Mouse (Mus musculus): ENCODE measurements around the gene Pik3cg. TPM values are rescaled to one million over a fixed set of nuclear protein-coding genes. Genes with fewer than 3 reads are reported as not detected.

The Pik3cg gene
- total and polyA plus RNA-seq, 2 experiments from 2014 or later, result 0.57 to 0.61 TPM

GRCm38 (mm10) chr12:32182632-32183419, 25.6 kb downstream of the Pik3cg start:
- Histone ChIP-seq H3K9me3 (replicated peaks; ENCODE audit: control insufficient read depth, low read length) (no peaks in the 10 kb centered on the region), H3K4me1 (ENCODE audit: control insufficient read depth, insufficient read depth) (no peaks in the 10 kb centered on the region), H3K9ac (replicated peaks; ENCODE audit: low read depth, low read length) (no peak overlapping the region), H3K27me3 (ENCODE audit: control insufficient read depth, insufficient read depth, low read length) (no peaks in the 10 kb centered on the region), H3K27ac (ENCODE audit: low read depth) (no peak overlapping the region), H3K4me3 (ENCODE audit: low read depth, low read length) (no peak overlapping the region), H3K4me2 (ENCODE audit: low read depth, low read length) (no peak overlapping the region), H3K36me3 (replicated peaks; ENCODE audit: control insufficient read depth, insufficient read depth, low read length) (no peaks in the 10 kb centered on the region)
- ATAC-seq (ENCODE audit: insufficient read depth, low read depth) (no peak), DNase-seq (ENCODE audit: low spot score) (no peak)
- WGBS, result 86% methylated on average over 15 of the region's 15 CpGs
- no peak for TF ChIP-seq EP300 (IDR thresholded peaks at IDR 0.05; ENCODE audit: low read depth)
- no peak for TF ChIP-seq CTCF (IDR thresholded peaks at IDR 0.05; ENCODE audit: low read depth)

GRCm38 (mm10) chr12:32181885-32182284, 26.6 kb downstream of the Pik3cg start:
- H3K36me3 ChIP-seq (replicated peaks; ENCODE audit: control insufficient read depth, insufficient read depth, low read length), result no peaks in the 10 kb centered on the region
- TF ChIP-seq EP300 (IDR thresholded peaks at IDR 0.05; ENCODE audit: low read depth), result no peak
- no peak for TF ChIP-seq CTCF (IDR thresholded peaks at IDR 0.05; ENCODE audit: low read depth)
- H3K4me2 ChIP-seq (ENCODE audit: low read depth, low read length), result no peak overlapping the region
- DNase-seq (ENCODE audit: low spot score) (no peak), ATAC-seq (ENCODE audit: insufficient read depth, low read depth) (no peak)
- H3K9ac ChIP-seq (replicated peaks; ENCODE audit: low read depth, low read length), result no peak overlapping the region
- H3K27ac ChIP-seq (ENCODE audit: low read depth), result no peak overlapping the region
- no peaks in the 10 kb centered on the region for H3K27me3 ChIP-seq (ENCODE audit: control insufficient read depth, insufficient read depth, low read length)
- H3K9me3 ChIP-seq (replicated peaks; ENCODE audit: control insufficient read depth, low read length), result no peaks in the 10 kb centered on the region
- no peak overlapping the region for H3K4me3 ChIP-seq (ENCODE audit: low read depth, low read length)
- no peaks in the 10 kb centered on the region for H3K4me1 ChIP-seq (ENCODE audit: control insufficient read depth, insufficient read depth)
- WGBS, result 62% methylated on average over 4 of the region's 4 CpGs

GRCm38 (mm10) chr12:32174437-32174836, 34.0 kb downstream of the Pik3cg start:
- no peak overlapping the region for H3K4me3 ChIP-seq (ENCODE audit: low read depth, low read length)
- DNase-seq (ENCODE audit: low spot score) (no peak), ATAC-seq (ENCODE audit: insufficient read depth, low read depth) (no peak)
- 86% methylated on average over 6 of the region's 6 CpGs for WGBS
- H3K4me2 ChIP-seq (ENCODE audit: low read depth, low read length), result no peak overlapping the region
- H3K27ac ChIP-seq (ENCODE audit: low read depth), result no peak overlapping the region
- no peak for TF ChIP-seq EP300 (IDR thresholded peaks at IDR 0.05; ENCODE audit: low read depth)
- TF ChIP-seq CTCF (IDR thresholded peaks at IDR 0.05; ENCODE audit: low read depth), result no peak
- H3K9ac ChIP-seq (replicated peaks; ENCODE audit: low read depth, low read length), result no peak overlapping the region
- H3K27me3 ChIP-seq (ENCODE audit: control insufficient read depth, insufficient read depth, low read length), result no peaks in the 10 kb centered on the region
- H3K36me3 ChIP-seq (replicated peaks; ENCODE audit: control insufficient read depth, insufficient read depth, low read length), result no peaks in the 10 kb centered on the region
- no peaks in the 10 kb centered on the region for H3K4me1 ChIP-seq (ENCODE audit: control insufficient read depth, insufficient read depth)
- no peaks in the 10 kb centered on the region for H3K9me3 ChIP-seq (replicated peaks; ENCODE audit: control insufficient read depth, low read length)

- H3K27ac ChIP-seq (ENCODE audit: low read depth), result no peak overlapping the region
- H3K4me3 ChIP-seq (ENCODE audit: low read depth, low read length), result no peak overlapping the region
- no peaks in the 10 kb centered on the region for H3K9me3 ChIP-seq (replicated peaks; ENCODE audit: control insufficient read depth, low read length)
- no peak overlapping the region for H3K9ac ChIP-seq (replicated peaks; ENCODE audit: low read depth, low read length)
- H3K4me1 ChIP-seq (ENCODE audit: control insufficient read depth, insufficient read depth), result no peaks in the 10 kb centered on the region
- H3K4me2 ChIP-seq (ENCODE audit: low read depth, low read length), result no peak overlapping the region
- 85% methylated on average over 7 of the region's 7 CpGs for WGBS
- DNase-seq (ENCODE audit: low spot score) (no peak), ATAC-seq (ENCODE audit: insufficient read depth, low read depth) (no peak)
- TF ChIP-seq CTCF (IDR thresholded peaks at IDR 0.05; ENCODE audit: low read depth) (no peak), EP300 (IDR thresholded peaks at IDR 0.05; ENCODE audit: low read depth) (no peak)
- H3K27me3 ChIP-seq (ENCODE audit: control insufficient read depth, insufficient read depth, low read length), result no peaks in the 10 kb centered on the region
- no peaks in the 10 kb centered on the region for H3K36me3 ChIP-seq (replicated peaks; ENCODE audit: control insufficient read depth, insufficient read depth, low read length)
Measured at GRCm38 (mm10) chr12:32172826-32173225, 35.6 kb downstream of the Pik3cg start.

DNA sequence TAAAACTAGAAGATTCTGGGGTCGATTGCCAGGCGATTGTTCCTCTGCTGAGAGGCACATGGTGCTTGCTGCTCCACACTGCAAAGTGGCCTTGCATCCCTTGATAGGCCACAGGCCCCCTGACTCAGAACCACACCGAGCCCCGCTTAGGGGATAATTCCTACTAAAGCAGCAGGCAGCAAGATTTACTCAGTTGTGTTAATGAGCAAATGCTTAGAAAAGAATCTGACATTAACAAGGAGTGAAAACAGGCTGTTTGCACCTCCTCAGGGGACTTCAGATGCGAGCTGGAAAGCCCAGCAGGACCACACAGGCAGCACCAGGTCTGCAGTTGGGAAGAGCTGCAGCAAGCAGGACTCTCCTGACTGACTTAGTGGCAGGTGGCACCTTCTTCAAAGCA, 39.3 kb downstream of the Pik3cg start:
- DNase-seq (ENCODE audit: low spot score) (no peak), ATAC-seq (ENCODE audit: insufficient read depth, low read depth) (no peak)
- Histone ChIP-seq H3K27me3 (ENCODE audit: control insufficient read depth, insufficient read depth, low read length) (no peaks in the 10 kb centered on the region), H3K9me3 (replicated peaks; ENCODE audit: control insufficient read depth, low read length) (no peaks in the 10 kb centered on the region), H3K9ac (replicated peaks; ENCODE audit: low read depth, low read length) (no peak overlapping the region), H3K4me2 (ENCODE audit: low read depth, low read length) (no peak overlapping the region), H3K36me3 (replicated peaks; ENCODE audit: control insufficient read depth, insufficient read depth, low read length) (no peaks in the 10 kb centered on the region), H3K27ac (ENCODE audit: low read depth) (no peak overlapping the region), H3K4me1 (ENCODE audit: control insufficient read depth, insufficient read depth) (no peaks in the 10 kb centered on the region), H3K4me3 (ENCODE audit: low read depth, low read length) (no peak overlapping the region)
- WGBS, result 25% methylated on average over 5 of the region's 5 CpGs
- TF ChIP-seq EP300 (IDR thresholded peaks at IDR 0.05; ENCODE audit: low read depth) (no peak), CTCF (IDR thresholded peaks at IDR 0.05; ENCODE audit: low read depth) (no peak)

GRCm38 (mm10) chr12:32168751-32169150, 39.7 kb downstream of the Pik3cg start:
- no peaks in the 10 kb centered on the region for H3K9me3 ChIP-seq (replicated peaks; ENCODE audit: control insufficient read depth, low read length)
- no peaks in the 10 kb centered on the region for H3K36me3 ChIP-seq (replicated peaks; ENCODE audit: control insufficient read depth, insufficient read depth, low read length)
- H3K4me2 ChIP-seq (ENCODE audit: low read depth, low read length), result no peak overlapping the region
- no peaks in the 10 kb centered on the region for H3K4me1 ChIP-seq (ENCODE audit: control insufficient read depth, insufficient read depth)
- H3K9ac ChIP-seq (replicated peaks; ENCODE audit: low read depth, low read length), result no peak overlapping the region
- TF ChIP-seq CTCF (IDR thresholded peaks at IDR 0.05; ENCODE audit: low read depth), result no peak
- no peak for TF ChIP-seq EP300 (IDR thresholded peaks at IDR 0.05; ENCODE audit: low read depth)
- WGBS, result 32% methylated on average over 3 of the region's 3 CpGs
- H3K27me3 ChIP-seq (ENCODE audit: control insufficient read depth, insufficient read depth, low read length), result no peaks in the 10 kb centered on the region
- no peak overlapping the region for H3K4me3 ChIP-seq (ENCODE audit: low read depth, low read length)
- ATAC-seq (ENCODE audit: insufficient read depth, low read depth) (no peak), DNase-seq (ENCODE audit: low spot score) (no peak)
- no peak overlapping the region for H3K27ac ChIP-seq (ENCODE audit: low read depth)
